Mouse (Mus musculus) MEL (cell line): ENCODE measurements at regions not wholly inside any gene's neighbourhood (a gene's known extent, or its start where the extent isn't known, plus 50 kb on each side); places are given as distances from the start of the nearest gene placed in this dataset.
A peak's percentile ranks its signal among the peaks of the same experiment; 100 is the strongest.

ENCODE experiments used
- DNase-seq: peaks from one replicate; pipeline ENCODE4 v3.0.0; 2011; ENCODE audit warnings: low read depth, low spot score
- H3K27ac ChIP-seq: 2 replicates; pipeline ENCODE4 v1.5.1; 2012; ENCODE audit warnings: low read depth, mild to moderate bottlenecking, control low read depth, low read length, moderate library complexity; ENCODE audit not compliant: control insufficient read depth
- H3K27me3 ChIP-seq, 2 experiments: fragments of 150-350 bp in 1 of 2; sonication (generic) in 1 of 2; 2 replicates each; pipeline ENCODE4 v1.6.1; 2012; ENCODE audit warnings: low read length in 2 of 2, mild to moderate bottlenecking in 2 of 2, improper control_type of control experiment in 1 of 2, moderate library complexity in 1 of 2; ENCODE audit not compliant: insufficient read depth in 2 of 2, control insufficient read depth in 1 of 2
- H3K36me3 ChIP-seq, 2 experiments: 2 replicates each; pipeline ENCODE4 v1.6.1; 2012 to 2014; ENCODE audit warnings: low read length in 2 of 2, improper control_type of control experiment in 1 of 2, inconsistent platforms in 1 of 2, mild to moderate bottlenecking in 1 of 2; ENCODE audit not compliant: insufficient read depth in 2 of 2, control insufficient read depth in 1 of 2
- H3K4me1 ChIP-seq, 2 experiments: fragments of 150-350 bp in 1 of 2; sonication (generic) in 1 of 2; 2 replicates each; pipeline ENCODE4 v1.6.1; 2012; ENCODE audit warnings: low read length in 2 of 2, improper control_type of control experiment in 1 of 2, mild to moderate bottlenecking in 1 of 2; ENCODE audit not compliant: insufficient read depth in 2 of 2, control insufficient read depth in 1 of 2
- H3K4me3 ChIP-seq, 2 experiments: fragments of 150-350 bp in 1 of 2; sonication (generic) in 1 of 2; 2 replicates each; pipeline ENCODE4 v1.5.1; 2012; ENCODE audit warnings: low read depth in 2 of 2, low read length in 2 of 2, mild to moderate bottlenecking in 2 of 2, moderate library complexity in 2 of 2, control low read depth in 1 of 2, improper control_type of control experiment in 1 of 2; ENCODE audit not compliant: control insufficient read depth in 1 of 2, insufficient read depth in 1 of 2
- H3K79me2 ChIP-seq: 2 replicates; pipeline ENCODE4 v1.6.1; 2012; ENCODE audit warnings: mild to moderate bottlenecking, low read length, moderate library complexity; ENCODE audit not compliant: control insufficient read depth, poor library complexity, insufficient read depth
- H3K9ac ChIP-seq: 2 replicates; pipeline ENCODE4 v1.6.1; 2012; ENCODE audit warnings: low read depth, mild to moderate bottlenecking, control low read depth, low read length, moderate library complexity; ENCODE audit not compliant: control insufficient read depth, poor library complexity, severe bottlenecking
- H3K9me3 ChIP-seq: fragments of 150-350 bp; sonication (generic); replicated peaks from 2 replicates; pipeline ENCODE4 v1.6.1; 2012; ENCODE audit warnings: mild to moderate bottlenecking, low read length, improper control_type of control experiment, moderate library complexity; ENCODE audit not compliant: insufficient read depth
- CHD1 ChIP-seq: IDR thresholded peaks from 2 replicates; pipeline ENCODE4 v1.6.1; 2012; ENCODE audit warnings: low read depth, mild to moderate bottlenecking, inconsistent platforms, low read length, improper control_type of control experiment
- CHD2 ChIP-seq: IDR thresholded peaks from 2 replicates; pipeline ENCODE4 v1.6.1; 2011; ENCODE audit warnings: low read length, improper control_type of control experiment
- EP300 ChIP-seq, 2 experiments: IDR thresholded peaks; 2 replicates each; pipeline ENCODE4 v1.6.1; 2011; ENCODE audit warnings: improper control_type of control experiment in 2 of 2, low read length in 2 of 2, low read depth in 1 of 2, mild to moderate bottlenecking in 1 of 2
- ETS1 ChIP-seq: IDR thresholded peaks from 2 replicates; pipeline ENCODE4 v1.6.1; 2012; ENCODE audit warnings: low read depth, mild to moderate bottlenecking, inconsistent platforms, low read length, improper control_type of control experiment, moderate library complexity
- GABPA ChIP-seq: IDR thresholded peaks from 2 replicates; pipeline ENCODE4 v1.6.1; 2012; ENCODE audit warnings: low read depth, mild to moderate bottlenecking, inconsistent platforms, low read length, improper control_type of control experiment, moderate library complexity
- MAFK ChIP-seq: IDR thresholded peaks from 2 replicates; pipeline ENCODE4 v1.6.1; 2011; ENCODE audit warnings: low read depth, mild to moderate bottlenecking, low read length, improper control_type of control experiment, borderline replicate concordance
- MAX ChIP-seq: IDR thresholded peaks from 2 replicates; pipeline ENCODE4 v1.6.1; 2011; ENCODE audit warnings: low read length, improper control_type of control experiment
- MAZ ChIP-seq: IDR thresholded peaks from 2 replicates; pipeline ENCODE4 v1.6.1; 2012; ENCODE audit warnings: low read depth, mild to moderate bottlenecking, inconsistent platforms, low read length, improper control_type of control experiment
- MXI1 ChIP-seq: IDR thresholded peaks from 2 replicates; pipeline ENCODE4 v1.6.1; 2011; ENCODE audit warnings: mild to moderate bottlenecking, low read depth, low read length, improper control_type of control experiment
- MYB ChIP-seq: IDR thresholded peaks from 2 replicates; pipeline ENCODE4 v1.6.1; 2011; ENCODE audit warnings: mild to moderate bottlenecking, low read depth, low read length, improper control_type of control experiment
- POLR2A ChIP-seq, 2 experiments: IDR thresholded peaks; 2 replicates each; pipeline ENCODE4 v1.6.1; 2011 to 2012; ENCODE audit warnings: low read length in 2 of 2, mild to moderate bottlenecking in 2 of 2, control low read depth in 1 of 2, improper control_type of control experiment in 1 of 2, low read depth in 1 of 2, moderate library complexity in 1 of 2; ENCODE audit not compliant: control insufficient read depth in 1 of 2, insufficient read depth in 1 of 2, poor library complexity in 1 of 2
- POLR2AphosphoS2 ChIP-seq: IDR thresholded peaks from 2 replicates; pipeline ENCODE4 v1.6.1; 2011; ENCODE audit warnings: low read length, improper control_type of control experiment
- RAD21 ChIP-seq: IDR thresholded peaks from 2 replicates; pipeline ENCODE4 v1.6.1; 2011; ENCODE audit warnings: mild to moderate bottlenecking, low read depth, low read length, improper control_type of control experiment
- SIN3A ChIP-seq: IDR thresholded peaks from 2 replicates; pipeline ENCODE4 v1.6.1; 2012; ENCODE audit warnings: low read length, improper control_type of control experiment, inconsistent platforms
- TBP ChIP-seq: IDR thresholded peaks from 2 replicates; pipeline ENCODE4 v1.8.0; 2011; ENCODE audit warnings: low read depth, low read length, improper control_type of control experiment
- USF1 ChIP-seq: IDR thresholded peaks from 2 replicates; pipeline ENCODE4 v1.6.1; 2014; ENCODE audit warnings: low read depth, mild to moderate bottlenecking, inconsistent platforms, low read length, improper control_type of control experiment, moderate library complexity
- USF2 ChIP-seq, 2 experiments: IDR thresholded peaks; 2 replicates each; pipeline ENCODE4 v1.6.1; 2011 to 2012; ENCODE audit warnings: improper control_type of control experiment in 2 of 2, low read length in 2 of 2, borderline replicate concordance in 1 of 2, inconsistent platforms in 1 of 2, low read depth in 1 of 2, mild to moderate bottlenecking in 1 of 2; ENCODE audit not compliant: insufficient read depth in 1 of 2
- ZKSCAN1 ChIP-seq: IDR thresholded peaks from 2 replicates; pipeline ENCODE4 v1.6.1; 2012; ENCODE audit warnings: low read depth, mild to moderate bottlenecking, inconsistent platforms, low read length, improper control_type of control experiment, moderate library complexity
- ZNF384 ChIP-seq: IDR thresholded peaks from 2 replicates; pipeline ENCODE4 v1.6.1; 2012; ENCODE audit warnings: low read depth, mild to moderate bottlenecking, inconsistent platforms, low read length, improper control_type of control experiment

- 0 out of 4 replicates have a peak, but pooled peaks cover 0 to 3% of the 10 kb centered on the region in 2 experiments for H3K4me1 ChIP-seq
- DNase-seq: no peak
- no peaks in the 10 kb centered on the region for H3K36me3 ChIP-seq
- peaks cover 7 to 10% of the 10 kb centered on the region in 2 experiments for H3K27me3 ChIP-seq
- H3K79me2 ChIP-seq: no peaks in the 10 kb centered on the region
- H3K9ac ChIP-seq: no peak overlapping the region
- no peaks in the 10 kb centered on the region for H3K9me3 ChIP-seq
- TF ChIP-seq MXI1 (no peak), ZKSCAN1 (no peak), USF2 (IDR thresholded peaks at IDR 0.05; ENCODE audit: borderline replicate concordance in 1 of 2, insufficient read depth in 1 of 2, low read depth in 1 of 2, low read length in 2 of 2) (no peak), ZNF384 (no peak), MAFK (no peak), POLR2A (IDR thresholded peaks at IDR 0.05; ENCODE audit: control insufficient read depth in 1 of 2, insufficient read depth in 1 of 2, low read depth in 1 of 2, low read length in 2 of 2, poor library complexity in 1 of 2) (no peak), CHD1 (no peak), SIN3A (no peak), TBP (no peak)
- H3K27ac ChIP-seq: no peak overlapping the region
- no peak overlapping the region for H3K4me3 ChIP-seq
Observed at GRCm38 (mm10) chr11:84604781-84605180, 79.4 kb upstream of the Lhx1 start.

DNA sequence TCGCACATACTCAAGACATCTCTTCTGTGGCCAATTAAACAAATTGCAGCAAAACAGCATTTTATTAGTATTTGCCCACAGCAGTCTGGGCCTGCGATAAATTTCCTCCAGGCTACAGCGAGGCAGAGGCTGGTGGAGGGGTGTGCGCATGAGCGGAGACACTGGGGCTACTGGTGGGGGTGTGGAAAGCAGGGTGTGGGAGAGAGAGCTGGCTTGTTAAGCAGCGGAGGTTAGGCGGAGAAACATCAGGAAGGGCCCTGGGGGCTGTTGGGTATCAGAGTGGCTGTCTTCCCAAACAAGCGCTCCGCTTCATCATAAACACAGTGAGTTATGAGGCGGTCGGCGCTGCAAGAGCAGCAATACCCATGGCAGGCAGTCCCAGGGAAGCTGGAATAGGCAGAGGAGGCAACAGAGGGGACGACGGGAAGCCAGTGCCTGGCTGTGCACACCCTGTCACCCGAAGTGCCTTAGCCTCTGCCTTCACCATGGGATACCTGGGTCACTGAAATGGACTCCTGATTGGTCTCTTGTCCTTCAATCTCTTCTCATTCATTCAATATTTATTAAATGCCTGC is 74.0 kb upstream of the Lhx1 start:
- Histone ChIP-seq H3K9ac (no peak overlapping the region), H3K36me3 (no peaks in the 10 kb centered on the region), H3K4me1 (no peaks in the 10 kb centered on the region), H3K4me3 (no peak overlapping the region), H3K27ac (no peak overlapping the region), H3K79me2 (no peaks in the 10 kb centered on the region), H3K27me3 (peaks cover 6 to 7% of the 10 kb centered on the region in 2 experiments), H3K9me3 (no peaks in the 10 kb centered on the region)
- no peak for TF ChIP-seq RAD21
- no peak for TF ChIP-seq MYB
- no peak for DNase-seq

DNA sequence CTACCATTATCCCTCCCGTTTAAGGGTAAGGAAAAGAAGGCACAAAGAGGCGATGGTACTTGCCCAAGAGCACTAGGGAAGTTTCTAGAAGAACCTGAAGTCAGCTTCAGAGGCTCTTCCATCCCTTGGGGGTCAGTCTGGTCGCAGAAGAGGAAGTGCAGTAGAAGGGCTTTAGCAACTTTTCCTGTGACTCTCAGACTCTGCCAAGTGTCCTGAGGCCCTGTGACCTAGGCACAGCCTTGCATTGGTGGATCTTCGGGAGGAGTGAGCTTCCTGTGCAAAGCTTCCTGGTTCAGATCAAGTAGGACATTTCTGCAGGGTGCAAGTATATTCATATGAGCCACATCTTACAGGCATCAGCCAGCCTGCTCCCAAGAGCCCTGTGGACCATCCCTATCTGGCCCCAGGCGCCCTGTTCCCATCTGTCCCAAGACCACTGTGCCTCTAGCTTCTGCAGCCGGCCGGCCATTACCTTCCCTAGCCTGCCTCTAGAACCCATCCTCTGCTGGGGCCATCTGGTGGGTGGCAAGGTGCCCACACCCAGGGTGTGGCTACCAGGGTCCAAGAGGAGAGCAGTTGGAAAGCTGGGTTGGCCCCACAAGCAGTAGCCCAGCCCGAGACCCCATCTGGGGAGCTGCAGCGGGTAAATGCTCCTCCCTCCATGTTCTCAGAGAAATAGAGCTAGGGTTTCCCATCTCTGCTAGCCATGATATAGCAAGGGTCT is 72.4 kb upstream of the Lhx1 start:
- Histone ChIP-seq H3K9me3 (no peaks in the 10 kb centered on the region), H3K27ac (no peak overlapping the region), H3K36me3 (peaks cover 0 to 5% of the 10 kb centered on the region in 2 experiments; a peak in 2 of 4 replicates), H3K27me3 (peaks cover 5 to 7% of the 10 kb centered on the region in 2 experiments), H3K79me2 (no peaks in the 10 kb centered on the region), H3K9ac (no peak overlapping the region), H3K4me3 (no peak overlapping the region)
- DNase-seq: peak; percentile 17
- no peak for TF ChIP-seq USF2 (IDR thresholded peaks at IDR 0.05; ENCODE audit: borderline replicate concordance in 1 of 2, insufficient read depth in 1 of 2, low read depth in 1 of 2, low read length in 2 of 2)
- TF ChIP-seq ZNF384: no peak
- TF ChIP-seq POLR2A (IDR thresholded peaks at IDR 0.05; ENCODE audit: control insufficient read depth in 1 of 2, insufficient read depth in 1 of 2, low read depth in 1 of 2, low read length in 2 of 2, poor library complexity in 1 of 2): no peak
- TF ChIP-seq USF1: no peak
- no peak for TF ChIP-seq EP300 (IDR thresholded peaks at IDR 0.05; ENCODE audit: low read depth in 1 of 2, low read length in 2 of 2)
- TF ChIP-seq MYB: no peak
- TF ChIP-seq GABPA: no peak
- TF ChIP-seq ETS1: no peak
- TF ChIP-seq MAX: no peak
- no peak for TF ChIP-seq MAZ
- no peak for TF ChIP-seq CHD2
- TF ChIP-seq POLR2AphosphoS2: no peak
- TF ChIP-seq, all 39 proteins: peak for 0
- peaks cover 3 to 11% of the 10 kb centered on the region in 2 experiments; a peak in 3 of 4 replicates for H3K4me1 ChIP-seq
